Comparison of ENCODE assay signal across 8 mouse cellular contexts in the genomic region with DNA sequence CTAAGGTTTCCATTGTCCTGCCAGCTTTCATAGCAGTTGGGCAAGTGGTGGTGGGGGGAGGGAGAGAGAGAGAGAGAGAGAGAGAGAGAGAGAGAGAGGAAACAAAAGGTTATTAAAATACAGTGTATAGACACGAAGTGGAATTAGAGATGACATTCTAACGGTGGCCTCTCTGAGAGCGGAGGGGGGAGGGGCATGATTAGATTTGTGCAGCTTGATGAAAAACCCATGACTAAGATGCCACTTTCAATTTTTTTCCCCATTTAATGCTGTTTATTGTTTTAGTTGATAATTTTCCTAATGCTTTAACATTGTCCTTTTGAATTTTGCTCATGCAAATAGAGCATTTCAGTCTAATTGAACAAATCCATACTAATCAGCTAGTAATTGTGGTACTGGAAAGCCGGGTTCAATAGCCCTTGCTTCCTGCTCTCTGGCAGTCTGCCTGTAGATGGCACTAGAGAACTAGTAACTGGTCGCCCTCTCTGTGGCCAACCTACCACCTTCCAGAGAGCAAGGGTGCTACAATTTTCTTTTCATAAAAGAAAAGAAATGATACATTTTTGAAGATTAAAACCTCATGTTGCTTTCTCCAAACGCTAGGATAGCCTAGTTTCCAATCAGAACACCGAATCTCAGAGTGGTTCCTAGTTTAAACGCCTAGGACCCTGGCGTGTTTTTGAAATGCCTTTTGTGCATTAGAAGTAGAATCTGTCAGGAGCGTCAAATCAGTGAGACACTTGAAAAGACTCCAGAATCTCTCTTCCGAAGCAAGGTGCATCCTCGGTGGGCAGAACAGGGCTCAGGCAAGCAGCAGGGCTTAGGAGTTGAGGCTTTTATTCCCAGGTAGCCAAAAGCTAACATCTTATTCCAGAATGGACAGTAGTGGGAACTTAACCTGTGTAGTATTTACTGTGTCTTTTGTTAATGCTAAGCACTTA. TPM values are rescaled to one million over a fixed set of nuclear protein-coding genes. Genes with fewer than 3 reads are reported as not detected.
A peak's percentile ranks its signal among the peaks of the same experiment; 100 is the strongest.
DNase-seq lines count a peak whose midpoint lies in the region; ATAC-seq and TF ChIP-seq lines count a peak whose summit lies in the region.

No protein-coding gene starts in this region.

- H3K4me3 ChIP-seq in forebrain, embryonic 12.5 days (replicated peaks) = no peak overlapping the region
- H3K4me3 ChIP-seq in layer of hippocampus, adult 2 months = no peak overlapping the region

- no peak overlapping the region for H3K4me2 ChIP-seq in forebrain, embryonic 12.5 days

- intact Hi-C loops in heart, postnatal 25 days (cut with DNase I) = loop anchor here (5.0 kb wide), 1 partner anchor 477 kb away; no protein-coding TSS in a partner anchor

- peaks cover 47% of the 10 kb centered on the region for H3K4me1 ChIP-seq in forebrain, embryonic 12.5 days

- CTCF ChIA-PET in Patski (lab: Charles Lee) = interaction anchor here (0.6 to 2.4 kb wide), 26 partner anchors 9 to 483 kb away, joined by 3 to 13 read pairs (median 3); no protein-coding TSS in a partner anchor

- no peaks in the 10 kb centered on the region for H3K27me3 ChIP-seq in Patski
- no peaks in the 10 kb centered on the region; the same call in 1 of the 2 replicates for H3K27me3 ChIP-seq in forebrain, embryonic 12.5 days

- 21% methylated on average over 12 of the region's 12 CpGs for WGBS in forebrain, embryonic 12.5 days

- H3K36me3 ChIP-seq in forebrain, embryonic 12.5 days (replicated peaks) = peaks cover 6% of the 10 kb centered on the region

- H3K27ac ChIP-seq in forebrain, embryonic 12.5 days = no peak overlapping the region
- peak overlapping the region; percentile 64 for H3K27ac ChIP-seq in layer of hippocampus, adult 2 months

- DNase-seq in Patski (ENCODE audit: low read depth, low spot score) = no peak
- DNase-seq in c-Kit-positive CD71-positive TER-119-negative erythroid progenitor cells, embryonic 14.5 days (ENCODE audit: low read depth) = peak; percentile 22
- peak; percentile 9 for DNase-seq in heart, postnatal 25 days (ENCODE audit: low spot score)
- peak; percentile 80 to 82 for DNase-seq in layer of hippocampus, adult 2 months (ENCODE audit: low spot score in 2 of 2)
- peak; percentile 61 for DNase-seq in lung, postnatal 25 days (ENCODE audit: low spot score)
- peak; percentile 71 for DNase-seq in retina, postnatal 7 days (ENCODE audit: low read depth, low spot score)

- in situ Hi-C loops in Patski (cut with MboI; ENCODE audit: low pct_unique_long_range_greater_than_20kb) = loop anchor here (5.0 kb wide), 1 partner anchor 477 kb away; no protein-coding TSS in a partner anchor

- no peak overlapping the region for H3K9ac ChIP-seq in forebrain, embryonic 12.5 days

- TF ChIP-seq CTCF in Patski (IDR thresholded peaks at IDR 0.05) = peak; percentile 99
- peak; percentile 93 for TF ChIP-seq CTCF in layer of hippocampus, adult 2 months (conservative IDR thresholded peaks at IDR 0.05)

- POLR2A ChIA-PET in Patski (lab: Charles Lee) = interaction anchor here (0.7 to 1.1 kb wide), 2 partner anchors 51 to 86 kb away, joined by 3 to 4 read pairs; no protein-coding TSS in a partner anchor

- peak; percentile 78 for ATAC-seq in Patski
- peak; percentile 78 for ATAC-seq in forebrain, embryonic 12.5 days (ENCODE audit: low FRiP score)
- no peak for ATAC-seq in erythroid progenitor cell, adult 5-6 weeks (replicated peaks; ENCODE audit: low FRiP score, poor library complexity, severe bottlenecking)

- no peaks in the 10 kb centered on the region for H3K9me3 ChIP-seq in forebrain, embryonic 12.5 days

RNA-seq across cellular contexts. Expression of gene Gm21954, which starts 48.5 kb away (rescaled TPM):
- polyA plus RNA-seq in Patski (2021) = not detected
- not detected in 2 replicates for polyA plus RNA-seq in forebrain, embryonic 12.5 days (2016; fragmentation: Nextera tagmentation; extraction: Ambion mirVana)
- not detected for total RNA-seq in heart, postnatal 25 days (2021)
- not detected for total RNA-seq in layer of hippocampus, adult 2 months (2021)
- not detected in 2 replicates for total RNA-seq in erythroid progenitor cell, adult 5-6 weeks (2015; ENCODE audit: low replicate concordance)
- not detected in 2 replicates for total RNA-seq in erythroid progenitor cell, adult 5-6 weeks (2017; ENCODE audit: low replicate concordance)
